22 mouse cellular contexts compared by ENCODE assay signal in the genomic region with DNA sequence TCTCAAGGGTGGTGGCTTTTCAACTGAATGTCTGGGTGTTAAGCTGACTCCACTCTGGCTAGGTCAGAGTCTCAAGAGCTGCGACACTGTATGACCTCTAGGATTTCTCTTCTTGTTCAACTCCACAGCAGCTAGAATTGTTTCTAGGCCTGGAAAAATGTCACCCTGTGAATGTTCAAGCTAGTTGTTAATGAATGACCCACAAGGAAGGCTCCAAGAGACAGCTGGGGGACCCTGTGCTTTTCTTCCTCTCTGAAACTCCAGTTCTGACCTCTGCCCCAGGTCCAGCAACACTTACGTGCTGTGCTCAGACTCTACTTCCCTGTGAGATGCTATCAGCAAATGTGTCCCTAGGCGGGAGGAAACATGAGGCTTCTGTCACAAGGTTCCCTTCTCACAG. TPM values are rescaled to one million over a fixed set of nuclear protein-coding genes. Genes with fewer than 3 reads are reported as not detected.
DNase-seq lines count a peak whose midpoint lies in the region; ATAC-seq lines count a peak whose summit lies in the region.
"Had no signal": no experiment of that assay in that cellular context is flagged by ENCODE, and none has a peak within 500 bp of the region (broad histone marks: within the 10 kb centered on the region; RNA-seq: fewer than 3 reads in every experiment).

No protein-coding gene starts in this region.

- H3K4me1 ChIP-seq in kidney, embryonic 14.5 days (ENCODE audit: control insufficient read depth, insufficient read depth, low read length), result no peaks in the 10 kb centered on the region
- H3K4me1 ChIP-seq in kidney, embryonic 15.5 days, result no peaks in the 10 kb centered on the region
- H3K4me1 ChIP-seq: embryonic facial prominence, embryonic 10.5 days had no signal

- no peak for ATAC-seq in kidney, embryonic 14.5 days (ENCODE audit: low FRiP score, low TSS enrichment)
- ATAC-seq in kidney, embryonic 15.5 days (replicated peaks; ENCODE audit: low FRiP score), result peak; percentile 56; the same call in 1 of the 2 replicates
- ATAC-seq: forebrain, embryonic 14.5 days had no signal

- H3K9me3 ChIP-seq in kidney, embryonic 14.5 days (ENCODE audit: control insufficient read depth, low read length), result no peaks in the 10 kb centered on the region
- H3K9me3 ChIP-seq in kidney, embryonic 15.5 days (replicated peaks), result no peaks in the 10 kb centered on the region
- H3K9me3 ChIP-seq: embryonic facial prominence, embryonic 10.5 days had no signal

- H3K4me2 ChIP-seq in kidney, embryonic 14.5 days (replicated peaks; ENCODE audit: low read depth, low read length), result no peak overlapping the region
- no peak overlapping the region for H3K4me2 ChIP-seq in kidney, embryonic 15.5 days
- H3K4me2 ChIP-seq: hindbrain, embryonic 14.5 days had no signal

- H3K36me3 ChIP-seq in kidney, embryonic 14.5 days (ENCODE audit: control insufficient read depth, insufficient read depth, low read length), result peaks cover 14% of the 10 kb centered on the region; the same call in 1 of the 2 replicates
- peaks cover 51% of the 10 kb centered on the region for H3K36me3 ChIP-seq in kidney, embryonic 15.5 days

- WGBS in kidney, embryonic 14.5 days, result 76% methylated on average over 3 of the region's 3 CpGs
- 79% methylated on average over 3 of the region's 3 CpGs for whole genome bisulfite sequencing in kidney, embryonic 15.5 days

- peak; percentile 70 for DNase-seq in kidney, adult 11 months
- DNase-seq in kidney, postnatal 14 days, result peak; percentile 42
- DNase-seq in adrenal gland, postnatal 10 days, result no peak
- DNase-seq in urinary bladder, adult 2 months (ENCODE audit: low spot score), result no peak
- no peak for DNase-seq in left cerebral cortex, postnatal 4 days
- DNase-seq in heart, postnatal 36 days, result no peak
- DNase-seq: adrenal gland, postnatal 14 days; cerebellum, adult 11-12 months; cerebellum, postnatal 10 days; gastrocnemius, postnatal 36 days; heart, adult 11 months; heart, postnatal 10 days had no signal

- no peak overlapping the region for H3K27ac ChIP-seq in kidney, embryonic 14.5 days (ENCODE audit: low read depth, low read length)
- H3K27ac ChIP-seq in kidney, embryonic 15.5 days, result no peak overlapping the region
- H3K27ac ChIP-seq: embryonic facial prominence, embryonic 10.5 days; hindbrain, embryonic 14.5 days had no signal

- intact Hi-C loops in left cerebral cortex, postnatal 4 days (cut with DNase I), result no loop called here
- intact Hi-C loops in heart, postnatal 36 days (cut with DNase I), result no loop called here

- H3K27me3 ChIP-seq in kidney, embryonic 14.5 days (ENCODE audit: control insufficient read depth, insufficient read depth, low read length), result no peaks in the 10 kb centered on the region
- H3K27me3 ChIP-seq in kidney, embryonic 15.5 days, result no peaks in the 10 kb centered on the region

- no peak overlapping the region for H3K4me3 ChIP-seq in kidney, embryonic 14.5 days (ENCODE audit: low read length)
- H3K4me3 ChIP-seq in kidney, embryonic 15.5 days (replicated peaks), result no peak overlapping the region
- H3K4me3 ChIP-seq: embryonic facial prominence, embryonic 10.5 days had no signal

- H3K9ac ChIP-seq in kidney, embryonic 14.5 days (ENCODE audit: low read depth, low read length), result no peak overlapping the region
- no peak overlapping the region for H3K9ac ChIP-seq in kidney, embryonic 15.5 days
- H3K9ac ChIP-seq: hindbrain, embryonic 14.5 days had no signal

RNA-seq across cellular contexts. Expression of a gene that starts 14.3 kb away (rescaled TPM):
- 115 and 169 TPM in 2 replicates for polyA plus RNA-seq in kidney, embryonic 14.5 days (2014; fragmentation: Nextera tagmentation; extraction: Ambion mirVana)
- polyA plus RNA-seq in kidney, embryonic 15.5 days (2015; fragmentation: Nextera tagmentation; extraction: Ambion mirVana), result 134 TPM in 2 replicates
- total RNA-seq in adrenal gland, postnatal 10 days (2021), result 10 to 100 TPM; 39.7 to 54.7 TPM
- polyA plus RNA-seq in urinary bladder, adult 2 months (2012; rRNA removed), result 39.7 and 52.3 TPM in 2 replicates
- total RNA-seq in left cerebral cortex, postnatal 4 days (2021), result 100 to 1,000 TPM; 133 to 137 TPM
- total RNA-seq in heart, postnatal 36 days (2021), result 10 to 100 TPM; 22.2 to 28.4 TPM

RNA-seq across cellular contexts. Expression of a gene that starts 30.4 kb away (rescaled TPM):
- polyA plus RNA-seq in kidney, embryonic 14.5 days (2014; fragmentation: Nextera tagmentation; extraction: Ambion mirVana), result not detected in 2 replicates
- not detected in 2 replicates for polyA plus RNA-seq in kidney, embryonic 15.5 days (2015; fragmentation: Nextera tagmentation; extraction: Ambion mirVana)
- total RNA-seq in adrenal gland, postnatal 10 days (2021), result not detected
- polyA plus RNA-seq in urinary bladder, adult 2 months (2012; rRNA removed), result not detected in 2 replicates
- total RNA-seq in left cerebral cortex, postnatal 4 days (2021), result not detected
- not detected for total RNA-seq in heart, postnatal 36 days (2021)
- total RNA-seq: adrenal gland, postnatal 14 days; gastrocnemius, adult 8-10 months; gastrocnemius, postnatal 36 days; heart, postnatal 10 days; hematopoietic stem cell, adult 5-6 weeks; MEL had no signal
- polyA plus RNA-seq: embryonic facial prominence, embryonic 10.5 days; embryonic facial prominence, embryonic 14.5 days; heart, embryonic 14.5 days; hindbrain, embryonic 14.5 days had no signal

RNA-seq across cellular contexts. Expression of a gene that starts 40.0 kb away (rescaled TPM):
- polyA plus RNA-seq in kidney, embryonic 14.5 days (2014; fragmentation: Nextera tagmentation; extraction: Ambion mirVana), result 1.2 and 3.0 TPM in 2 replicates
- polyA plus RNA-seq in kidney, embryonic 15.5 days (2015; fragmentation: Nextera tagmentation; extraction: Ambion mirVana), result 3.2 and 3.9 TPM in 2 replicates
- 10 to 100 TPM; 29.0 to 35.4 TPM for total RNA-seq in adrenal gland, postnatal 10 days (2021)
- polyA plus RNA-seq in urinary bladder, adult 2 months (2012; rRNA removed), result 26.4 and 28.1 TPM in 2 replicates
- 1 to 10 TPM; 5.9 to 6.4 TPM for total RNA-seq in left cerebral cortex, postnatal 4 days (2021)
- 10 to 100 TPM; 61.0 to 62.6 TPM for total RNA-seq in heart, postnatal 36 days (2021)

Comparison
In these comparisons a context has a peak if more than half of its experiments do, and no peak if none do; other contexts are left out.
1. DNase-seq: peak in kidney, adult 11 months (single experiment) and kidney, postnatal 14 days (single experiment); none in adrenal gland, postnatal 10 days (single experiment), urinary bladder, adult 2 months (single experiment), left cerebral cortex, postnatal 4 days (single experiment) and heart, postnatal 36 days (0 of 2).
2. RNA of a gene that starts 40.0 kb away (total RNA-seq): 61.0 to 62.6 TPM in heart, postnatal 36 days and 29.0 to 35.4 TPM in adrenal gland, postnatal 10 days; 5.9 to 6.4 TPM in left cerebral cortex, postnatal 4 days; every median in the first group is over 4 times any median in the second.